In the genomic region with DNA sequence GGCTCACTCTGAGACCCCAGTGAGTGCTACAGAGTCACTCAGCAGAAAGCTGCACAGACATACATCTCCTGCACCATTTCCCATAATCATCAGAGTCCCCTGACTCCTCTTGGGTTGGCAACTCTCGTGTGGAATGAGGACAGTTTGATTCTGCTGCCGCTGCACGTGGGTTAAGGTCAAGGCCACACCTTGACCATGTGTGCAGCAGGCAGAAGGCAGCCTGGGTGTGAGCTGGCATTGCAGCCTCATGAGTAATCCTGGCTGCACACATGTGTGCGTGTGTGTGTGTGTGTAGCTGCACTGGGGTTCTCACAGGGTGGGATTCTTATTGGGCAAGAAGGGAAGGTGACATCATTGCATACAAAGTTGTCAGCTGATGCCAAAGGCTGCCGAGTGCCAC, we compare ENCODE assay signal across 11 mouse cellular contexts.
"Had no signal": no experiment of that assay in that cellular context is flagged by ENCODE, and none has a peak within 500 bp of the region (broad histone marks: within the 10 kb centered on the region; RNA-seq: fewer than 3 reads in every experiment).

No protein-coding gene starts in this region.

- DNase-seq: kidney, adult 8-10 months; kidney, postnatal 14 days; kidney, postnatal 4 days; liver; liver, postnatal 0 days; lung, embryonic 14.5 days; thymus, adult 18-20 months; thymus, postnatal 36 days had no signal

- ATAC-seq: liver, postnatal 0 days; lung, postnatal 0 days; midbrain, embryonic 13.5 days; midbrain, embryonic 16.5 days had no signal
